Mouse (Mus musculus) kidney, adult 2 months (tissue): ENCODE measurements at regions not wholly inside any gene's neighbourhood (a gene's known extent, or its start where the extent isn't known, plus 50 kb on each side); places are given as distances from the start of the nearest gene placed in this dataset.

Source experiments
- DNase-seq: peaks from one replicate; pipeline ENCODE4 v3.0.0; 2021
- H3K27ac ChIP-seq: fragments of 200-500 bp; 2 replicates; pipeline ENCODE4 v1.5.1; 2012; ENCODE audit warnings: low read depth, low read length, control low read depth, inconsistent platforms; ENCODE audit not compliant: insufficient read depth
- H3K27me3 ChIP-seq: fragments of 200-500 bp; replicated peaks from 2 replicates; pipeline ENCODE4 v1.6.1; 2012; ENCODE audit warnings: mild to moderate bottlenecking, moderate library complexity, low read length, inconsistent platforms; ENCODE audit not compliant: control insufficient read depth, insufficient read depth
- H3K36me3 ChIP-seq: fragments of 200-500 bp; 2 replicates; pipeline ENCODE4 v1.6.1; 2012; ENCODE audit warnings: mild to moderate bottlenecking, moderate library complexity, low read length, inconsistent platforms; ENCODE audit not compliant: control insufficient read depth, insufficient read depth
- H3K4me1 ChIP-seq: fragments of 200-500 bp; 2 replicates; pipeline ENCODE4 v1.6.1; 2011; ENCODE audit warnings: low read length; ENCODE audit not compliant: control insufficient read depth, insufficient read depth
- H3K4me3 ChIP-seq: fragments of 200-500 bp; 2 replicates; pipeline ENCODE4 v1.5.1; 2011; ENCODE audit warnings: mild to moderate bottlenecking, low read depth, low read length, control low read depth; ENCODE audit not compliant: insufficient read depth
- CTCF ChIP-seq: fragments of 200-500 bp; conservative IDR thresholded peaks from 2 replicates; pipeline ENCODE4 v1.5.1; 2011; ENCODE audit warnings: low read depth, mild to moderate bottlenecking, control low read depth, low read length, moderate library complexity, mixed read lengths; ENCODE audit not compliant: insufficient read depth, insufficient read length
- POLR2A ChIP-seq: fragments of 200-500 bp; IDR thresholded peaks from one replicate; pipeline ENCODE4 v1.6.1; 2011; ENCODE audit warnings: low read depth, low read length, control low read depth
- WGBS: fragments of 180-500 bp; shearing (Covaris S2); methylation state at CpG from one replicate; pipeline ENCODE4 v1.1.7; 2018; 5-methylcytosine and 5-hydroxymethylcytosine counted together

GRCm38 (mm10) chr5:119389857-119390256 is 280.6 kb upstream of the Tbx3 start:
- Histone ChIP-seq H3K27ac (no peak overlapping the region), H3K4me1 (no peaks in the 10 kb centered on the region), H3K4me3 (no peak overlapping the region), H3K27me3 (no peaks in the 10 kb centered on the region), H3K36me3 (no peaks in the 10 kb centered on the region)
- DNase-seq: no peak
- no peak for TF ChIP-seq POLR2A
- 73% methylated on average over 7 of the region's 7 CpGs for WGBS

GRCm38 (mm10) chr5:119398475-119398874 is 272.0 kb upstream of the Tbx3 start:
- Histone ChIP-seq H3K27ac (no peak overlapping the region), H3K27me3 (no peaks in the 10 kb centered on the region), H3K4me3 (no peak overlapping the region), H3K4me1 (no peaks in the 10 kb centered on the region), H3K36me3 (no peaks in the 10 kb centered on the region)
- no peak for DNase-seq
- no peak for TF ChIP-seq POLR2A
- TF ChIP-seq CTCF: no peak
- 72% methylated on average over 5 of the region's 5 CpGs for WGBS

- Histone ChIP-seq H3K4me1 (no peaks in the 10 kb centered on the region), H3K4me3 (no peak overlapping the region), H3K27me3 (no peaks in the 10 kb centered on the region), H3K27ac (no peak overlapping the region), H3K36me3 (no peaks in the 10 kb centered on the region)
- peak; percentile 17 for DNase-seq
- WGBS: 31% methylated on average over 6 of the region's 6 CpGs
- no peak for TF ChIP-seq POLR2A
- TF ChIP-seq CTCF: no peak
Measured at GRCm38 (mm10) chr5:119400223-119400935, 270.1 kb upstream of the Tbx3 start.

GRCm38 (mm10) chr5:119401915-119402314 is 268.6 kb upstream of the Tbx3 start:
- no peaks in the 10 kb centered on the region for H3K4me1 ChIP-seq
- TF ChIP-seq POLR2A (no peak), CTCF (no peak)
- no peak overlapping the region for H3K27ac ChIP-seq
- 77% methylated on average over 8 of the region's 8 CpGs for WGBS
- no peaks in the 10 kb centered on the region for H3K27me3 ChIP-seq
- no peaks in the 10 kb centered on the region for H3K36me3 ChIP-seq
- DNase-seq: no peak
- H3K4me3 ChIP-seq: no peak overlapping the region

- no peaks in the 10 kb centered on the region for H3K4me1 ChIP-seq
- TF ChIP-seq CTCF: no peak
- TF ChIP-seq POLR2A: no peak
- H3K4me3 ChIP-seq: no peak overlapping the region
- no peak for DNase-seq
- WGBS: 40% methylated on average over 17 of the region's 17 CpGs
- no peaks in the 10 kb centered on the region for H3K36me3 ChIP-seq
- no peaks in the 10 kb centered on the region for H3K27me3 ChIP-seq
- H3K27ac ChIP-seq: no peak overlapping the region
Measured at GRCm38 (mm10) chr5:119402651-119403050, 267.8 kb upstream of the Tbx3 start.

- TF ChIP-seq CTCF (no peak), POLR2A (no peak)
- WGBS: 32% methylated on average over 11 of the region's 11 CpGs
- DNase-seq: no peak
Measured at GRCm38 (mm10) chr5:119410966-119411365, 259.5 kb upstream of the Tbx3 start.

GRCm38 (mm10) chr5:119415835-119416234 is 254.6 kb upstream of the Tbx3 start:
- Histone ChIP-seq H3K27ac (no peak overlapping the region), H3K4me1 (no peaks in the 10 kb centered on the region), H3K36me3 (no peaks in the 10 kb centered on the region), H3K27me3 (no peaks in the 10 kb centered on the region), H3K4me3 (no peak overlapping the region)
- 82% methylated on average over 11 of the region's 11 CpGs for WGBS
- TF ChIP-seq CTCF (no peak), POLR2A (no peak)
- no peak for DNase-seq

More at GRCm38 (mm10) chr5:119410966-119411365, 259.5 kb upstream of the Tbx3 start:
- no peak overlapping the region for H3K27ac ChIP-seq
- no peaks in the 10 kb centered on the region for H3K4me1 ChIP-seq
- no peaks in the 10 kb centered on the region for H3K27me3 ChIP-seq
- H3K4me3 ChIP-seq: no peak overlapping the region
- no peaks in the 10 kb centered on the region for H3K36me3 ChIP-seq
